Mouse (Mus musculus): ENCODE data around the gene Fam166b. TPM values are rescaled to one million over a fixed set of nuclear protein-coding genes. Genes with fewer than 3 reads are reported as not detected.

Gene Fam166b
- polyA plus RNA-seq, 1 experiment from 2014 or later = 1.3 TPM

- no peak for ATAC-seq (ENCODE audit: low FRiP score)
Observed at GRCm38 (mm10) chr4:43417269-43418062, 11.5 kb downstream of the Fam166b start.

GRCm38 (mm10) chr4:43416071-43416490 is 12.9 kb downstream of the Fam166b start:
- Histone ChIP-seq H3K4me1 (peaks cover 15% of the 10 kb centered on the region; the same call in 1 of the 2 replicates), H3K9me3 (replicated peaks) (no peaks in the 10 kb centered on the region), H3K27me3 (no peaks in the 10 kb centered on the region), H3K27ac (no peak overlapping the region), H3K4me2 (replicated peaks) (no peak overlapping the region), H3K9ac (no peak overlapping the region), H3K36me3 (peaks cover 43% of the 10 kb centered on the region), H3K4me3 (no peak overlapping the region)
- 95% methylated on average over 22 of the region's 22 CpGs for WGBS
- no peak for ATAC-seq (ENCODE audit: low FRiP score)

More at GRCm38 (mm10) chr4:43417269-43418062, 11.5 kb downstream of the Fam166b start:
- WGBS = 79% methylated on average over 16 of the region's 16 CpGs
- Histone ChIP-seq H3K9ac (no peak overlapping the region), H3K4me3 (no peak overlapping the region), H3K9me3 (replicated peaks) (no peaks in the 10 kb centered on the region), H3K27ac (no peak overlapping the region), H3K36me3 (peaks cover 56% of the 10 kb centered on the region), H3K27me3 (peaks cover 7% of the 10 kb centered on the region; the same call in 1 of the 2 replicates), H3K4me1 (peaks cover 15% of the 10 kb centered on the region; the same call in 1 of the 2 replicates), H3K4me2 (replicated peaks) (no peak overlapping the region)

- Histone ChIP-seq H3K4me1 (peaks cover 16% of the 10 kb centered on the region), H3K27ac (no peak overlapping the region), H3K9ac (no peak overlapping the region), H3K4me2 (replicated peaks) (no peak overlapping the region), H3K27me3 (no peaks in the 10 kb centered on the region), H3K4me3 (no peak overlapping the region), H3K9me3 (replicated peaks) (no peaks in the 10 kb centered on the region), H3K36me3 (peaks cover 43% of the 10 kb centered on the region)
- WGBS = 89% methylated on average over 29 of the region's 29 CpGs
- no peak for ATAC-seq (ENCODE audit: low FRiP score)
Observed at GRCm38 (mm10) chr4:43415221-43416070, 13.5 kb downstream of the Fam166b start.

- no peak overlapping the region for H3K9ac ChIP-seq
- WGBS = 91% methylated on average over 14 of the region's 14 CpGs
- no peak overlapping the region for H3K27ac ChIP-seq
- peaks cover 14% of the 10 kb centered on the region for H3K4me1 ChIP-seq
- H3K36me3 ChIP-seq = peaks cover 43% of the 10 kb centered on the region
- H3K4me3 ChIP-seq = no peak overlapping the region
- H3K9me3 ChIP-seq (replicated peaks) = no peaks in the 10 kb centered on the region
- no peak for ATAC-seq (ENCODE audit: low FRiP score)
- H3K27me3 ChIP-seq = no peaks in the 10 kb centered on the region
- H3K4me2 ChIP-seq (replicated peaks) = no peak overlapping the region
Observed at GRCm38 (mm10) chr4:43414761-43415160, 14.2 kb downstream of the Fam166b start.

- H3K36me3 ChIP-seq = peaks cover 3% of the 10 kb centered on the region; the same call in 1 of the 2 replicates
- peaks cover 35% of the 10 kb centered on the region for H3K4me1 ChIP-seq
- H3K27me3 ChIP-seq = no peaks in the 10 kb centered on the region
- peak overlapping the region; percentile 84 for H3K9ac ChIP-seq
- H3K4me3 ChIP-seq = peak overlapping the region; percentile 59
- WGBS = 66% methylated on average over 12 of the region's 12 CpGs
- H3K27ac ChIP-seq = peak overlapping the region; percentile 95
- H3K9me3 ChIP-seq (replicated peaks) = no peaks in the 10 kb centered on the region
- peak; percentile 62 for ATAC-seq (ENCODE audit: low FRiP score)
- peak overlapping the region; percentile 62 for H3K4me2 ChIP-seq (replicated peaks)
Observed at GRCm38 (mm10) chr4:43407071-43407920, 21.6 kb downstream of the Fam166b start.

GRCm38 (mm10) chr4:43406162-43406971 is 22.6 kb downstream of the Fam166b start:
- Histone ChIP-seq H3K36me3 (peaks cover 3% of the 10 kb centered on the region; the same call in 1 of the 2 replicates), H3K4me3 (peak overlapping the region; percentile 59), H3K4me2 (replicated peaks) (peak overlapping the region; percentile 62), H3K27me3 (no peaks in the 10 kb centered on the region), H3K4me1 (peaks cover 37% of the 10 kb centered on the region), H3K27ac (peak overlapping the region; percentile 95), H3K9ac (peak overlapping the region; percentile 84), H3K9me3 (replicated peaks) (no peaks in the 10 kb centered on the region)
- peak; percentile 95 for ATAC-seq (ENCODE audit: low FRiP score)
- WGBS = 2% methylated on average over 28 of the region's 28 CpGs

GRCm38 (mm10) chr4:43404697-43405096 is 24.2 kb downstream of the Fam166b start:
- ATAC-seq (ENCODE audit: low FRiP score) = no peak
- no peaks in the 10 kb centered on the region for H3K27me3 ChIP-seq

GRCm38 (mm10) chr4:43402212-43402611 is 26.7 kb downstream of the Fam166b start:
- no peak overlapping the region for H3K4me3 ChIP-seq
- peaks cover 43% of the 10 kb centered on the region for H3K4me1 ChIP-seq
- no peak for ATAC-seq (ENCODE audit: low FRiP score)
- H3K4me2 ChIP-seq (replicated peaks) = no peak overlapping the region
- no peaks in the 10 kb centered on the region for H3K36me3 ChIP-seq
- 87% methylated on average over 9 of the region's 9 CpGs for WGBS
- H3K9ac ChIP-seq = no peak overlapping the region
- H3K9me3 ChIP-seq (replicated peaks) = no peaks in the 10 kb centered on the region
- H3K27me3 ChIP-seq = no peaks in the 10 kb centered on the region
- H3K27ac ChIP-seq = no peak overlapping the region

More at GRCm38 (mm10) chr4:43404697-43405096, 24.2 kb downstream of the Fam166b start:
- Histone ChIP-seq H3K4me1 (peaks cover 43% of the 10 kb centered on the region), H3K36me3 (peaks cover 3% of the 10 kb centered on the region; the same call in 1 of the 2 replicates), H3K4me3 (no peak overlapping the region), H3K9me3 (replicated peaks) (no peaks in the 10 kb centered on the region), H3K27ac (no peak overlapping the region), H3K9ac (no peak overlapping the region), H3K4me2 (replicated peaks) (no peak overlapping the region)
- WGBS = 89% methylated on average over 10 of the region's 10 CpGs

GRCm38 (mm10) chr4:43401486-43401885 is 27.4 kb downstream of the Fam166b start:
- 89% methylated on average over 10 of the region's 10 CpGs for WGBS
- ATAC-seq (ENCODE audit: low FRiP score) = no peak
- no peaks in the 10 kb centered on the region for H3K27me3 ChIP-seq
- no peak overlapping the region; the same call in 1 of the 2 replicates for H3K27ac ChIP-seq
- H3K4me3 ChIP-seq = no peak overlapping the region
- H3K4me1 ChIP-seq = peaks cover 40% of the 10 kb centered on the region
- H3K36me3 ChIP-seq = no peaks in the 10 kb centered on the region
- no peak overlapping the region for H3K4me2 ChIP-seq (replicated peaks)
- 0 out of 2 replicates have a peak overlapping the region, but pooled peaks have one; percentile 13 for H3K9ac ChIP-seq
- no peaks in the 10 kb centered on the region for H3K9me3 ChIP-seq (replicated peaks)

- Histone ChIP-seq H3K4me1 (peaks cover 37% of the 10 kb centered on the region), H3K9me3 (replicated peaks) (no peaks in the 10 kb centered on the region), H3K4me2 (replicated peaks) (no peak overlapping the region), H3K9ac (0 out of 2 replicates have a peak overlapping the region, but pooled peaks have one; percentile 13), H3K4me3 (no peak overlapping the region), H3K27me3 (no peaks in the 10 kb centered on the region), H3K36me3 (no peaks in the 10 kb centered on the region), H3K27ac (no peak overlapping the region)
- 0 out of 2 replicates have a peak, but pooled peaks have one; percentile 19 for ATAC-seq (ENCODE audit: low FRiP score)
- 31% methylated on average over 10 of the region's 10 CpGs for WGBS
Observed at GRCm38 (mm10) chr4:43400976-43401375, 28.0 kb downstream of the Fam166b start.

All from hindbrain, embryonic 12.5 days (tissue).